Comparison of ENCODE assay signal across 23 mouse cellular contexts in genomic region chr6:118063266-118063665, GRCm38 (mm10). TPM values are rescaled to one million over a fixed set of nuclear protein-coding genes. Genes with fewer than 3 reads are reported as not detected.
"Had no signal": no experiment of that assay in that cellular context is flagged by ENCODE, and none has a peak within 500 bp of the region (broad histone marks: within the 10 kb centered on the region; RNA-seq: fewer than 3 reads in every experiment).

No protein-coding gene starts in this region.

- DNase-seq: kidney, postnatal 25 days; layer of hippocampus, adult 9-11 months; liver; lung, adult 18-20 months; lung, postnatal 10 days; lung, postnatal 36 days; midbrain, embryonic 14.5 days; right cerebral cortex, adult 18-20 months; right cerebral cortex, postnatal 25 days; spleen, adult 18-20 months; thymus, postnatal 25 days had no signal

- H3K36me3 ChIP-seq: limb, embryonic 10.5 days; limb, embryonic 13.5 days; liver, embryonic 12.5 days; liver, embryonic 15.5 days; lung, embryonic 15.5 days; midbrain, embryonic 10.5 days; neural tube, embryonic 12.5 days; neural tube, embryonic 15.5 days; stomach, embryonic 15.5 days had no signal

- H3K9ac ChIP-seq: limb, embryonic 13.5 days; liver, embryonic 12.5 days; liver, embryonic 15.5 days; lung, embryonic 15.5 days; neural tube, embryonic 12.5 days; neural tube, embryonic 15.5 days; stomach, embryonic 15.5 days had no signal

- H3K27me3 ChIP-seq: neural tube, embryonic 15.5 days had no signal

- H3K4me3 ChIP-seq: layer of hippocampus, adult 2 months; limb, embryonic 10.5 days; limb, embryonic 13.5 days; liver, embryonic 12.5 days; liver, embryonic 15.5 days; lung, embryonic 15.5 days; megakaryocyte, embryonic 14.5 days; midbrain, embryonic 10.5 days; neural tube, embryonic 12.5 days; neural tube, embryonic 15.5 days; stomach, embryonic 15.5 days had no signal

- H3K27ac ChIP-seq: kidney, postnatal 0 days; layer of hippocampus, adult 2 months; limb, embryonic 10.5 days; limb, embryonic 13.5 days; liver, embryonic 12.5 days; liver, embryonic 15.5 days; lung, embryonic 15.5 days; midbrain, embryonic 10.5 days; neural tube, embryonic 12.5 days; neural tube, embryonic 15.5 days; stomach, embryonic 15.5 days had no signal

RNA-seq across cellular contexts. Expression of gene Rasgef1a, which starts 52.0 kb away (rescaled TPM):
- polyA plus RNA-seq: limb, embryonic 10.5 days; liver, embryonic 12.5 days had no signal
